Mouse (Mus musculus): ENCODE results near the gene Olfr1152. TPM values are rescaled to one million over a fixed set of nuclear protein-coding genes. Genes with fewer than 3 reads are reported as not detected.

Gene Olfr1152
- not detected for polyA plus RNA-seq (2015; fragmentation: Illumina TruSeq; extraction: RNeasy Lipid Tissue Mini Kit (QIAGEN cat#74804); ENCODE audit: insufficient read depth, low read depth, low replicate concordance)

GRCm38 (mm10) chr2:87866192-87866591, at the start of gene Olfr1152:
Gene Olfr1152, plus strand, starts transcription at chr2:87866492.

DNA sequence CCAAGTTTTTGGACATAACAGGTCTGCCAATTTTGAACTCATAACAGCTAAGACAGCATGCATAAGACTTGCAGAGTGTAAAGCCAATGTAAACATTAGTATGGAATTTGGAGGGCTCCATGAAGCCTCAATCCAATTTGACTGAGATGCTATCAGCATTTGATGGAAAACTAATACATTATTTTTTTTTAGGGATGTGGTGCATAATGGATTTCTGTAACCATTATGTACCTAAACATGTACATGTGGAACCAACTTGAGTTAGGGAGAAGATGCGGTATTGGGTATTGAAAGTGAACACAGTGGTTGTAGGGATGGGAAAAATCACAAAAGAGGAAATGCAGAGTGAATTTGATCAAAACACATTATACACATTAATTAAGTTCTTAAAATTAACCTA, 36.1 kb upstream of the Olfr1152 start, which contains the start of gene Olfr1148:
TSS of gene Olfr1148 (plus strand) at position 301 of the 400 bp plus-strand sequence.

GRCm38 (mm10) chr2:87843693-87844092, 22.6 kb upstream of the Olfr1152 start, which contains the start of gene Olfr1150-ps1:
Gene Olfr1150-ps1, plus strand, starts transcription at chr2:87843993.

DNA sequence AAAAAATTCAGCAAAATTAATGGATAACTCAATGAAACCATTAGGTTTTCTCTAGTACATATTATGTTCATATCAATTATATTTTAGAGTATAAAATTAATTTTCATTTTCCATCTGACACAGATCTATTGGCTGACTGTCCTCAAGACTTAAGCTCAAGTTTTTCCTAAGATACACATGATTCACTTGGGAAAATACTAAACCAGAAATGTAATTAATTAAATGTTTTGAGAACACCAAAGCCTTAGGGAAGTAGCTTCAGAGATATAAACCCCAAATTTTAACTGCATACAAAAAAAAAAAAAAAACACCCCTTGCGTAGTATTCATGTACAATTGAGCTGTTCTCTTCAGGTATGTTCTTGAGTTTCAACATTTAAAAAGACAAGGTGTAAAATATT, 10.7 kb upstream of the Olfr1152 start, which contains the start of gene Olfr1151:
TSS of gene Olfr1151 (plus strand) at position 301 of the 400 bp plus-strand sequence.

GRCm38 (mm10) chr2:87894662-87895061, 28.4 kb downstream of the Olfr1152 start, which contains the start of gene Olfr1153:
Gene Olfr1153, plus strand, starts transcription at chr2:87894962.

GRCm38 (mm10) chr2:87905066-87905465, 38.8 kb downstream of the Olfr1152 start, which contains the start of gene Olfr1154:
Gene Olfr1154, minus strand, starts transcription at chr2:87905166.

Other genes with a start within 250 kb of the Olfr1152 start
- not detected for gene Olfr1131, start 239.4 kb upstream of the Olfr1152 start, polyA plus RNA-seq (2015; fragmentation: Illumina TruSeq; extraction: RNeasy Lipid Tissue Mini Kit (QIAGEN cat#74804); ENCODE audit: insufficient read depth, low read depth, low replicate concordance)
- not detected for gene Olfr1132, start 229.0 kb upstream of the Olfr1152 start, polyA plus RNA-seq (2015; fragmentation: Illumina TruSeq; extraction: RNeasy Lipid Tissue Mini Kit (QIAGEN cat#74804); ENCODE audit: insufficient read depth, low read depth, low replicate concordance)
- gene Olfr1133, start 219.1 kb upstream of the Olfr1152 start, polyA plus RNA-seq (2015; fragmentation: Illumina TruSeq; extraction: RNeasy Lipid Tissue Mini Kit (QIAGEN cat#74804); ENCODE audit: insufficient read depth, low read depth, low replicate concordance): not detected
- gene Olfr1134, start 208.0 kb upstream of the Olfr1152 start, polyA plus RNA-seq (2015; fragmentation: Illumina TruSeq; extraction: RNeasy Lipid Tissue Mini Kit (QIAGEN cat#74804); ENCODE audit: insufficient read depth, low read depth, low replicate concordance): not detected
- not detected for gene Olfr1135, start 192.8 kb upstream of the Olfr1152 start, polyA plus RNA-seq (2015; fragmentation: Illumina TruSeq; extraction: RNeasy Lipid Tissue Mini Kit (QIAGEN cat#74804); ENCODE audit: insufficient read depth, low read depth, low replicate concordance)
- gene Olfr1136, start 172.5 kb upstream of the Olfr1152 start, polyA plus RNA-seq (2015; fragmentation: Illumina TruSeq; extraction: RNeasy Lipid Tissue Mini Kit (QIAGEN cat#74804); ENCODE audit: insufficient read depth, low read depth, low replicate concordance): not detected
- not detected for gene Olfr1137, start 153.3 kb upstream of the Olfr1152 start, polyA plus RNA-seq (2015; fragmentation: Illumina TruSeq; extraction: RNeasy Lipid Tissue Mini Kit (QIAGEN cat#74804); ENCODE audit: insufficient read depth, low read depth, low replicate concordance)
- gene Olfr1138, start 126.5 kb upstream of the Olfr1152 start, polyA plus RNA-seq (2015; fragmentation: Illumina TruSeq; extraction: RNeasy Lipid Tissue Mini Kit (QIAGEN cat#74804); ENCODE audit: insufficient read depth, low read depth, low replicate concordance): not detected
- gene Olfr1140, start 122.7 kb upstream of the Olfr1152 start, polyA plus RNA-seq (2015; fragmentation: Illumina TruSeq; extraction: RNeasy Lipid Tissue Mini Kit (QIAGEN cat#74804); ENCODE audit: insufficient read depth, low read depth, low replicate concordance): not detected
- gene Olfr1141, start 112.5 kb upstream of the Olfr1152 start, polyA plus RNA-seq (2015; fragmentation: Illumina TruSeq; extraction: RNeasy Lipid Tissue Mini Kit (QIAGEN cat#74804); ENCODE audit: insufficient read depth, low read depth, low replicate concordance): not detected
- not detected for gene Olfr152, start 87.0 kb upstream of the Olfr1152 start, polyA plus RNA-seq (2015; fragmentation: Illumina TruSeq; extraction: RNeasy Lipid Tissue Mini Kit (QIAGEN cat#74804); ENCODE audit: insufficient read depth, low read depth, low replicate concordance)
- gene Olfr1143, start 65.9 kb upstream of the Olfr1152 start, polyA plus RNA-seq (2015; fragmentation: Illumina TruSeq; extraction: RNeasy Lipid Tissue Mini Kit (QIAGEN cat#74804); ENCODE audit: insufficient read depth, low read depth, low replicate concordance): not detected
- not detected for gene Olfr1145, start 56.7 kb upstream of the Olfr1152 start, polyA plus RNA-seq (2015; fragmentation: Illumina TruSeq; extraction: RNeasy Lipid Tissue Mini Kit (QIAGEN cat#74804); ENCODE audit: insufficient read depth, low read depth, low replicate concordance)
- gene Olfr1148, start 36.0 kb upstream of the Olfr1152 start, polyA plus RNA-seq (2015; fragmentation: Illumina TruSeq; extraction: RNeasy Lipid Tissue Mini Kit (QIAGEN cat#74804); ENCODE audit: insufficient read depth, low read depth, low replicate concordance): not detected
- not detected for gene Olfr1150-ps1, start 22.5 kb upstream of the Olfr1152 start, polyA plus RNA-seq (2015; fragmentation: Illumina TruSeq; extraction: RNeasy Lipid Tissue Mini Kit (QIAGEN cat#74804); ENCODE audit: insufficient read depth, low read depth, low replicate concordance)
- gene Olfr1151, start 10.6 kb upstream of the Olfr1152 start, polyA plus RNA-seq (2015; fragmentation: Illumina TruSeq; extraction: RNeasy Lipid Tissue Mini Kit (QIAGEN cat#74804); ENCODE audit: insufficient read depth, low read depth, low replicate concordance): not detected
- gene Olfr1153, start 28.5 kb downstream of the Olfr1152 start, polyA plus RNA-seq (2015; fragmentation: Illumina TruSeq; extraction: RNeasy Lipid Tissue Mini Kit (QIAGEN cat#74804); ENCODE audit: insufficient read depth, low read depth, low replicate concordance): not detected
- gene Olfr1154, start 38.7 kb downstream of the Olfr1152 start, polyA plus RNA-seq (2015; fragmentation: Illumina TruSeq; extraction: RNeasy Lipid Tissue Mini Kit (QIAGEN cat#74804); ENCODE audit: insufficient read depth, low read depth, low replicate concordance): not detected
- not detected for gene Olfr1155, start 78.6 kb downstream of the Olfr1152 start, polyA plus RNA-seq (2015; fragmentation: Illumina TruSeq; extraction: RNeasy Lipid Tissue Mini Kit (QIAGEN cat#74804); ENCODE audit: insufficient read depth, low read depth, low replicate concordance)
- not detected for gene Olfr1156, start 86.6 kb downstream of the Olfr1152 start, polyA plus RNA-seq (2015; fragmentation: Illumina TruSeq; extraction: RNeasy Lipid Tissue Mini Kit (QIAGEN cat#74804); ENCODE audit: insufficient read depth, low read depth, low replicate concordance)
- gene Olfr1157, start 101.8 kb downstream of the Olfr1152 start, polyA plus RNA-seq (2015; fragmentation: Illumina TruSeq; extraction: RNeasy Lipid Tissue Mini Kit (QIAGEN cat#74804); ENCODE audit: insufficient read depth, low read depth, low replicate concordance): not detected
- not detected for gene Olfr74, start 108.2 kb downstream of the Olfr1152 start, polyA plus RNA-seq (2015; fragmentation: Illumina TruSeq; extraction: RNeasy Lipid Tissue Mini Kit (QIAGEN cat#74804); ENCODE audit: insufficient read depth, low read depth, low replicate concordance)
- gene Olfr1158, start 123.6 kb downstream of the Olfr1152 start, polyA plus RNA-seq (2015; fragmentation: Illumina TruSeq; extraction: RNeasy Lipid Tissue Mini Kit (QIAGEN cat#74804); ENCODE audit: insufficient read depth, low read depth, low replicate concordance): not detected
- not detected for gene Olfr1160, start 141.8 kb downstream of the Olfr1152 start, polyA plus RNA-seq (2015; fragmentation: Illumina TruSeq; extraction: RNeasy Lipid Tissue Mini Kit (QIAGEN cat#74804); ENCODE audit: insufficient read depth, low read depth, low replicate concordance)
- not detected for gene Olfr1161, start 156.3 kb downstream of the Olfr1152 start, polyA plus RNA-seq (2015; fragmentation: Illumina TruSeq; extraction: RNeasy Lipid Tissue Mini Kit (QIAGEN cat#74804); ENCODE audit: insufficient read depth, low read depth, low replicate concordance)
- not detected for gene Olfr73, start 171.2 kb downstream of the Olfr1152 start, polyA plus RNA-seq (2015; fragmentation: Illumina TruSeq; extraction: RNeasy Lipid Tissue Mini Kit (QIAGEN cat#74804); ENCODE audit: insufficient read depth, low read depth, low replicate concordance)
- not detected for gene Olfr1162, start 184.6 kb downstream of the Olfr1152 start, polyA plus RNA-seq (2015; fragmentation: Illumina TruSeq; extraction: RNeasy Lipid Tissue Mini Kit (QIAGEN cat#74804); ENCODE audit: insufficient read depth, low read depth, low replicate concordance)
- gene Olfr1163, start 205.3 kb downstream of the Olfr1152 start, polyA plus RNA-seq (2015; fragmentation: Illumina TruSeq; extraction: RNeasy Lipid Tissue Mini Kit (QIAGEN cat#74804); ENCODE audit: insufficient read depth, low read depth, low replicate concordance): not detected
- not detected for gene Olfr1164, start 227.5 kb downstream of the Olfr1152 start, polyA plus RNA-seq (2015; fragmentation: Illumina TruSeq; extraction: RNeasy Lipid Tissue Mini Kit (QIAGEN cat#74804); ENCODE audit: insufficient read depth, low read depth, low replicate concordance)

Measured in pancreas, adult 10 weeks (tissue).